Mouse (Mus musculus) midbrain, embryonic 14.5 days (tissue): Measurements from ENCODE around the gene Ndufb7. TPM values are rescaled to one million over a fixed set of nuclear protein-coding genes. Genes with fewer than 3 reads are reported as not detected.

ENCODE experiments used
- ATAC-seq: fragments of 200-750 bp; cut with Nextera tagmentation; 2 replicates; pipeline ENCODE4 v1.8.0; 2017; ENCODE audit warnings: moderate number of reproducible peaks, moderate library complexity; ENCODE audit not compliant: low FRiP score, low TSS enrichment
- DNase-seq: peaks from one replicate; pipeline ENCODE4 v3.0.0-alpha.2; 2015
- H3K27ac ChIP-seq: fragments of 300-500 bp; sonication (generic); replicated peaks from 2 replicates; pipeline ENCODE4 v1.5.1; 2014; ENCODE audit warnings: mild to moderate bottlenecking, low read depth, low read length, moderate library complexity
- H3K27me3 ChIP-seq: fragments of 300-500 bp; sonication (generic); 2 replicates; pipeline ENCODE4 v1.6.1; 2014; ENCODE audit warnings: low read length, control low read depth, mixed read lengths; ENCODE audit not compliant: control insufficient read depth, insufficient read depth
- H3K36me3 ChIP-seq: fragments of 300-500 bp; sonication (generic); 2 replicates; pipeline ENCODE4 v1.6.1; 2014; ENCODE audit warnings: low read length, control low read depth; ENCODE audit not compliant: control insufficient read depth, insufficient read depth
- H3K4me1 ChIP-seq: fragments of 300-500 bp; sonication (generic); 2 replicates; pipeline ENCODE4 v1.6.1; 2014; ENCODE audit warnings: mild to moderate bottlenecking, antibody characterized with exemption, low read length, control low read depth; ENCODE audit not compliant: control insufficient read depth, insufficient read depth
- H3K4me2 ChIP-seq: fragments of 300-500 bp; sonication (generic); 2 replicates; pipeline ENCODE4 v1.6.1; 2014; ENCODE audit warnings: mild to moderate bottlenecking, low read length, moderate library complexity
- H3K4me3 ChIP-seq: fragments of 300-500 bp; sonication (generic); replicated peaks from 2 replicates; pipeline ENCODE4 v1.5.1; 2014; ENCODE audit warnings: low read depth, low read length
- H3K9ac ChIP-seq: fragments of 300-500 bp; sonication (generic); replicated peaks from 2 replicates; pipeline ENCODE4 v1.6.1; 2014; ENCODE audit warnings: mild to moderate bottlenecking, low read length, moderate library complexity
- H3K9me3 ChIP-seq: fragments of 300-500 bp; sonication (generic); 2 replicates; pipeline ENCODE4 v1.6.1; 2016; ENCODE audit warnings: low read length, control low read depth, mixed read lengths; ENCODE audit not compliant: control insufficient read depth
- WGBS: fragments of 180-500 bp; shearing (Covaris S2); extraction: QIAGEN DNeasy Blood & Tissue Kit; methylation state at CpG from one replicate; pipeline ENCODE4 v1.1.7; 2014; 5-methylcytosine and 5-hydroxymethylcytosine counted together
- polyA plus RNA-seq: library from polyadenylated mRNA; unstranded; fragments of >200 nt; fragmentation: Nextera tagmentation; extraction: Ambion mirVana; gene quantifications from 2 replicates; pipeline ENCODE4 v1.2.1, GENCODE M21; 2014

Ndufb7 gene
- polyA plus RNA-seq, 1 experiment from 2014 or later, result 346 TPM

DNA sequence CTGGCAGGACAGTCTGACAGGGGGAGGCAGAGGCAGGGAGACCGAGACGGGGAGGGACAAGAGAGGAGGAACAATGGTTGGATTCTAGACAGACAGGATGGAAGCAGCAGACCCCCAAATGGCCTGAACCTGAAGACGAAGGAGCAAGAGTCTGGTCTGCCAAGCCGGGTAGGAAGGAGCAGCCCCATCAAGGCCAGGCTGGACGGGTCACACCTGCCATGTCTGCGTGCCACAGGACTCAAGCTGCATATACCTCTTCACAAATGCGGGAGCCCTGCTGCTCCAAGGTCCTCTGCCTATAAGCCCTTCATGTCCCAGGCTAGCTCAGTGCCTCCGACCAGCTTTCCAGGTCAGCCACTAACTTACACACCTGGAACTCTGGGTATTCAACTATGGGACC, 13.2 kb downstream of the Ndufb7 start:
- H3K9me3 ChIP-seq, result no peaks in the 10 kb centered on the region
- H3K4me1 ChIP-seq, result 0 out of 2 replicates have a peak, but pooled peaks cover 10% of the 10 kb centered on the region
- H3K4me2 ChIP-seq, result no peak overlapping the region
- DNase-seq (no peak), ATAC-seq (no peak)
- peaks cover 9% of the 10 kb centered on the region; the same call in 1 of the 2 replicates for H3K36me3 ChIP-seq
- no peak overlapping the region for H3K27ac ChIP-seq
- H3K9ac ChIP-seq, result no peak overlapping the region
- WGBS, result 90% methylated on average over 8 of the region's 8 CpGs
- H3K4me3 ChIP-seq, result no peak overlapping the region
- no peaks in the 10 kb centered on the region for H3K27me3 ChIP-seq

DNA sequence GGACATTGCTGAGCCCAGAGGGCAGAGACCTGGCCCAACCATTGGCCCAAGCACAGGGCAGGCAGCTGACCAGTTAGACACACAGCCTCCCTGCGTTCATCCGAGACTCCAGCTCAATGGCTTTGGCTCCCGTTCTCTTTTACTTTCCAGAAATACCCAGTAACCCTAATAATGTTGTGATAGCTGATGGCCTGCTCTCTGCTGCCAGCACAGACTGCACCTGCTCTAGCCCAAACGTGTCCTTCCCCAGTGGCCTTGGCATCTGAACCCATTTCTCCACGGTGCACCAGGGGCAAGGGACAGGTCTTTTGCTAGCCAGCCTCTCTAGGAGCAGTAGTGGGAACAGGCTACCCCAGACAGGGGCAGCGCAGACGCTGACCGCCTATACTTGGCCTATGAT, 14.4 kb downstream of the Ndufb7 start:
- Histone ChIP-seq H3K9ac (no peak overlapping the region), H3K4me1 (0 out of 2 replicates have a peak, but pooled peaks cover 8% of the 10 kb centered on the region), H3K36me3 (peaks cover 13% of the 10 kb centered on the region; the same call in 1 of the 2 replicates), H3K9me3 (no peaks in the 10 kb centered on the region), H3K4me2 (no peak overlapping the region), H3K27me3 (no peaks in the 10 kb centered on the region), H3K4me3 (no peak overlapping the region), H3K27ac (no peak overlapping the region)
- no peak for ATAC-seq
- 93% methylated on average over 8 of the region's 8 CpGs for WGBS
- DNase-seq, result no peak

DNA sequence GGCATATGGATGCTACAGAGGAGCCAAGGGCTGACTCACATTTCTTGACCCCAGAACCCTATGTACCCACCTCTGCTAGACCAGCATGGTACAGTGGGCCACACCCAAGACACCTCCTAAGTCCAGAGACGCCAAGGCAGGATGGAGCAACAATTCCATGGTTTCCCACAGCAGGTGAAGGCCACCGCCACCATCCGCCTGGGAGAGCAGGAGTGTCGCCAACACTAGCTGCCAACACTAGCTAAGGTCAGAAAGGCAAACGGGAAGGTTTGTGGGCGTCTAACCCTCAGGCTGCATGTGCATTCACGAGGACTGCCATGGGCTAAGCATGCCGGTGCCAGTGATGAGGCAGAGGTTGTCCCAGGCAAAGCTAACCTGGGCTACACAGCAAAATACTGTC, 15.8 kb downstream of the Ndufb7 start:
- ATAC-seq, result no peak
- no peak for DNase-seq
- Histone ChIP-seq H3K4me3 (no peak overlapping the region), H3K27ac (no peak overlapping the region), H3K4me2 (no peak overlapping the region), H3K4me1 (0 out of 2 replicates have a peak, but pooled peaks cover 8% of the 10 kb centered on the region), H3K36me3 (peaks cover 16% of the 10 kb centered on the region; the same call in 1 of the 2 replicates), H3K9me3 (no peaks in the 10 kb centered on the region), H3K27me3 (no peaks in the 10 kb centered on the region), H3K9ac (no peak overlapping the region)
- 89% methylated on average over 8 of the region's 8 CpGs for WGBS

GRCm38 (mm10) chr8:83583236-83583635, 16.8 kb downstream of the Ndufb7 start:
- H3K27ac ChIP-seq, result no peak overlapping the region
- 84% methylated on average over 15 of the region's 15 CpGs for WGBS
- ATAC-seq, result no peak
- no peak for DNase-seq
- H3K4me3 ChIP-seq, result no peak overlapping the region
- peaks cover 24% of the 10 kb centered on the region; the same call in 1 of the 2 replicates for H3K36me3 ChIP-seq
- H3K9ac ChIP-seq, result no peak overlapping the region
- H3K27me3 ChIP-seq, result no peaks in the 10 kb centered on the region
- H3K9me3 ChIP-seq, result no peaks in the 10 kb centered on the region
- no peak overlapping the region for H3K4me2 ChIP-seq
- 0 out of 2 replicates have a peak, but pooled peaks cover 6% of the 10 kb centered on the region for H3K4me1 ChIP-seq

- peaks cover 9% of the 10 kb centered on the region; the same call in 1 of the 2 replicates for H3K4me1 ChIP-seq
These were observed 18.3 kb downstream of the Ndufb7 start for GRCm38 (mm10) chr8:83584771-83585170.

DNA sequence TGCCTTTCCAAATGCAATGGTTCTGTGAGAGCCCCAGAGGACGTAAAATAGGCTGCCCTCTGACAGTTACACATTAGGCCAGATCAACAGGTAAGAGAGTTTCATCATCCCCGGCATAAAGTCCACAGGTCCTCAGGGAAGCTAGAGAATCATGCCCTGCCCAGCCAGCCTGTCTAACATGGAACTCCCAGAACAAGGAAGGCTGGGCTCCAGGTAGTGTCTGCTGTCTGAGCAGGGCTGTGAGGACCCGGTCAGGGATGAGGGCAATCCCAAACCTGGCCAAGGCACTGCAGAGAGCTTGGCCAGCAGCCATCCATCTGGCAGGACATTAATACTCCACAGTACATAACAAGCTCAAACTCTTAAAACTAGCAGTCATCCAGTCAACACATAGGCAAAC, 18.9 kb downstream of the Ndufb7 start:
- peaks cover 38% of the 10 kb centered on the region for H3K36me3 ChIP-seq
- no peak overlapping the region for H3K27ac ChIP-seq
- ATAC-seq (no peak), DNase-seq (no peak)
- WGBS, result 97% methylated on average over 3 of the region's 3 CpGs
- H3K4me1 ChIP-seq, result peaks cover 15% of the 10 kb centered on the region
- H3K4me3 ChIP-seq, result no peak overlapping the region
- H3K9me3 ChIP-seq, result no peaks in the 10 kb centered on the region
- H3K27me3 ChIP-seq, result no peaks in the 10 kb centered on the region
- H3K9ac ChIP-seq, result no peak overlapping the region
- no peak overlapping the region for H3K4me2 ChIP-seq

More at GRCm38 (mm10) chr8:83584771-83585170, 18.3 kb downstream of the Ndufb7 start:
- H3K9me3 ChIP-seq, result no peaks in the 10 kb centered on the region
- no peak overlapping the region for H3K9ac ChIP-seq
- no peaks in the 10 kb centered on the region for H3K27me3 ChIP-seq
- no peak overlapping the region for H3K4me2 ChIP-seq
- H3K27ac ChIP-seq, result no peak overlapping the region
- H3K4me3 ChIP-seq, result no peak overlapping the region
- DNase-seq (no peak), ATAC-seq (no peak)
- WGBS, result 79% methylated on average over 1 of the region's 1 CpGs
- H3K36me3 ChIP-seq, result peaks cover 33% of the 10 kb centered on the region; the same call in 1 of the 2 replicates

GRCm38 (mm10) chr8:83587644-83588043, 21.2 kb downstream of the Ndufb7 start:
- WGBS, result 93% methylated on average over 6 of the region's 6 CpGs
- no peak for ATAC-seq
- no peaks in the 10 kb centered on the region for H3K27me3 ChIP-seq
- no peak overlapping the region for H3K27ac ChIP-seq
- peaks cover 35% of the 10 kb centered on the region for H3K36me3 ChIP-seq
- peak overlapping the region; percentile 1; the same call in 1 of the 2 replicates for H3K4me2 ChIP-seq
- H3K4me1 ChIP-seq, result peaks cover 35% of the 10 kb centered on the region
- DNase-seq, result no peak
- H3K9ac ChIP-seq, result no peak overlapping the region
- no peak overlapping the region for H3K4me3 ChIP-seq
- H3K9me3 ChIP-seq, result no peaks in the 10 kb centered on the region

- Histone ChIP-seq H3K27me3 (no peaks in the 10 kb centered on the region), H3K9me3 (no peaks in the 10 kb centered on the region), H3K4me1 (peaks cover 36% of the 10 kb centered on the region), H3K9ac (no peak overlapping the region), H3K36me3 (peaks cover 31% of the 10 kb centered on the region), H3K4me2 (no peak overlapping the region), H3K27ac (no peak overlapping the region), H3K4me3 (no peak overlapping the region)
- DNase-seq (no peak), ATAC-seq (no peak)
- 94% methylated on average over 5 of the region's 5 CpGs for WGBS
These were observed 22.4 kb downstream of the Ndufb7 start for GRCm38 (mm10) chr8:83588886-83589285.

- Histone ChIP-seq H3K36me3 (peaks cover 28% of the 10 kb centered on the region), H3K4me3 (no peak overlapping the region), H3K9ac (0 out of 2 replicates have a peak overlapping the region, but pooled peaks have one; percentile 1), H3K27me3 (no peaks in the 10 kb centered on the region), H3K4me1 (peaks cover 36% of the 10 kb centered on the region), H3K27ac (no peak overlapping the region), H3K9me3 (no peaks in the 10 kb centered on the region), H3K4me2 (peak overlapping the region; percentile 74)
- no peak for ATAC-seq
- DNase-seq, result peak; percentile 40
- 80% methylated on average over 7 of the region's 7 CpGs for WGBS
These were observed 24.1 kb downstream of the Ndufb7 start for GRCm38 (mm10) chr8:83590488-83591023.
